Mouse (Mus musculus): ENCODE data around the gene Hs3st3a1. TPM values are rescaled to one million over a fixed set of nuclear protein-coding genes. Genes with fewer than 3 reads are reported as not detected.
A peak's percentile ranks its signal among the peaks of the same experiment; 100 is the strongest.

Gene Hs3st3a1
- polyA plus RNA-seq, 1 experiment from 2014 or later, result 0.18 TPM

GRCm38 (mm10) chr11:64560471-64560870 is 125.3 kb downstream of the Hs3st3a1 start:
- no peak for DNase-seq
- 65% methylated on average over 2 of the region's 2 CpGs for WGBS (ENCODE audit: insufficient replicate concordance)
- no peak overlapping the region for H3K27ac ChIP-seq (ENCODE audit: low read depth)
- no peak overlapping the region for H3K4me2 ChIP-seq (ENCODE audit: low read depth, low read length)
- H3K4me3 ChIP-seq (ENCODE audit: low read depth, low read length), result no peak overlapping the region
- H3K27me3 ChIP-seq (ENCODE audit: insufficient read depth, low read length), result no peaks in the 10 kb centered on the region
- peak; percentile 51; the same call in 1 of the 2 replicates for ATAC-seq
- H3K36me3 ChIP-seq (replicated peaks; ENCODE audit: insufficient read depth, low read length), result no peaks in the 10 kb centered on the region
- TF ChIP-seq EP300 (IDR thresholded peaks at IDR 0.05; ENCODE audit: low read depth), result no peak
- no peak for TF ChIP-seq CTCF (IDR thresholded peaks at IDR 0.05; ENCODE audit: low read depth)
- H3K9me3 ChIP-seq (ENCODE audit: low read length), result no peaks in the 10 kb centered on the region
- no peak overlapping the region for H3K9ac ChIP-seq (replicated peaks)
- H3K4me1 ChIP-seq (ENCODE audit: insufficient read depth), result 0 out of 2 replicates have a peak, but pooled peaks cover 4% of the 10 kb centered on the region

DNA sequence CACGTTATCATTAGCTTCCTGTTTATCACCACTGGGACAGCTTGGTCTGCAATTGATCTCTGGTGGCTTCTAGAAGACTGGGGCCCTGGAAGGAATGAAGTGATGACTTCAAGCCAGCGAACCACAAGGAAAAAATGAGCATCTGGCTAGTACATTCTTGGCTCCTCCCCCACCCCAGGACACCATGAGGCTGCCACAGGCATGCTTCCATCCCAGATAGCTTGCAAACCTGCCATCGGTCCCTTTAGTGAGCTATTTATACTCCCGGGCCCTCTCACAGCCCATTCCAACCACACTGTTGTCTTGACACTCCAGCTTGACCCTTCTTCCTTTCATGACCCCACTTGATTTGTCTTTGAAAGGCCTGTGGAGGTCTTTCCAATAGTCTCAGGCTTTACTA is 127.6 kb downstream of the Hs3st3a1 start:
- ATAC-seq (no peak), DNase-seq (no peak)
- Histone ChIP-seq H3K9ac (replicated peaks) (no peak overlapping the region), H3K4me2 (ENCODE audit: low read depth, low read length) (no peak overlapping the region), H3K27me3 (ENCODE audit: insufficient read depth, low read length) (no peaks in the 10 kb centered on the region), H3K27ac (ENCODE audit: low read depth) (no peak overlapping the region), H3K4me3 (ENCODE audit: low read depth, low read length) (no peak overlapping the region), H3K9me3 (ENCODE audit: low read length) (no peaks in the 10 kb centered on the region), H3K4me1 (ENCODE audit: insufficient read depth) (0 out of 2 replicates have a peak, but pooled peaks cover 4% of the 10 kb centered on the region), H3K36me3 (replicated peaks; ENCODE audit: insufficient read depth, low read length) (no peaks in the 10 kb centered on the region)
- TF ChIP-seq EP300 (IDR thresholded peaks at IDR 0.05; ENCODE audit: low read depth), result no peak
- TF ChIP-seq CTCF (IDR thresholded peaks at IDR 0.05; ENCODE audit: low read depth), result no peak
- WGBS (ENCODE audit: insufficient replicate concordance), result 50% methylated on average over 4 of the region's 4 CpGs

Other genes with a start within 250 kb of the Hs3st3a1 start
- gene F930015N05Rik, start 1.3 kb downstream of the Hs3st3a1 start, polyA plus RNA-seq (2015; fragmentation: Nextera tagmentation; extraction: Ambion mirVana), result 0.08 and 0.09 TPM in 2 replicates